ENCODE assay signal across 20 mouse cellular contexts in genomic region chr7:79761124-79761876, GRCm38 (mm10). TPM values are rescaled to one million over a fixed set of nuclear protein-coding genes. Genes with fewer than 3 reads are reported as not detected.
"Had no signal": no experiment of that assay in that cellular context is flagged by ENCODE, and none has a peak within 500 bp of the region (broad histone marks: within the 10 kb centered on the region; RNA-seq: fewer than 3 reads in every experiment).

No protein-coding gene starts in this region.

- H3K27ac ChIP-seq: left cerebral cortex, adult 2 months; limb, embryonic 10.5 days; liver, embryonic 15.5 days; macrophage; midbrain, embryonic 12.5 days; neural tube, embryonic 15.5 days had no signal

- H3K4me3 ChIP-seq: left cerebral cortex, adult 2 months; limb, embryonic 10.5 days; liver, embryonic 15.5 days; megakaryocyte, embryonic 14.5 days; midbrain, embryonic 12.5 days; neural tube, embryonic 15.5 days had no signal

- DNase-seq: kidney, adult 8-10 months; kidney, postnatal 25 days; lung, adult 2 months; lung, postnatal 14 days; right cerebral cortex, postnatal 4 days; spleen, adult 18-20 months; thymus, adult 18-20 months; thymus, postnatal 14 days had no signal

- H3K4me1 ChIP-seq: limb, embryonic 10.5 days; midbrain, embryonic 12.5 days; neural tube, embryonic 15.5 days had no signal

- H3K27me3 ChIP-seq: liver, embryonic 15.5 days; midbrain, embryonic 12.5 days; neural tube, embryonic 15.5 days had no signal

RNA-seq across cellular contexts. Expression of gene Wdr93, which starts 18.3 kb away (rescaled TPM):
- total RNA-seq: left cerebral cortex, postnatal 14 days had no signal
- polyA plus RNA-seq: liver, embryonic 11.5 days had no signal

RNA-seq across cellular contexts. Expression of gene Plin1, which starts 28.6 kb away (rescaled TPM):
- total RNA-seq: left cerebral cortex, adult 2 months; left cerebral cortex, postnatal 14 days had no signal
- polyA plus RNA-seq: limb, embryonic 10.5 days; liver, embryonic 11.5 days; liver, embryonic 15.5 days; macrophage; midbrain, embryonic 12.5 days; neural tube, embryonic 11.5 days; stomach, embryonic 14.5 days had no signal

RNA-seq across cellular contexts. Expression of gene Mesp1, which starts 32.3 kb away (rescaled TPM):
- polyA plus RNA-seq: kidney, embryonic 16.5 days; limb, embryonic 10.5 days; liver, embryonic 11.5 days; liver, embryonic 15.5 days; macrophage; midbrain, embryonic 12.5 days; neural tube, embryonic 11.5 days; neural tube, embryonic 15.5 days; stomach, embryonic 14.5 days had no signal
